Mouse (Mus musculus): ENCODE results near the gene Abcc9. TPM values are rescaled to one million over a fixed set of nuclear protein-coding genes. Genes with fewer than 3 reads are reported as not detected.

Gene Abcc9
- total RNA-seq (2014; fragmentation: Nextera tagmentation) (not detected in 2 replicates), total RNA-seq (2017) (0.12 and 0.27 TPM in 2 replicates), polyA plus RNA-seq (2012) (not detected in 2 replicates)

DNA sequence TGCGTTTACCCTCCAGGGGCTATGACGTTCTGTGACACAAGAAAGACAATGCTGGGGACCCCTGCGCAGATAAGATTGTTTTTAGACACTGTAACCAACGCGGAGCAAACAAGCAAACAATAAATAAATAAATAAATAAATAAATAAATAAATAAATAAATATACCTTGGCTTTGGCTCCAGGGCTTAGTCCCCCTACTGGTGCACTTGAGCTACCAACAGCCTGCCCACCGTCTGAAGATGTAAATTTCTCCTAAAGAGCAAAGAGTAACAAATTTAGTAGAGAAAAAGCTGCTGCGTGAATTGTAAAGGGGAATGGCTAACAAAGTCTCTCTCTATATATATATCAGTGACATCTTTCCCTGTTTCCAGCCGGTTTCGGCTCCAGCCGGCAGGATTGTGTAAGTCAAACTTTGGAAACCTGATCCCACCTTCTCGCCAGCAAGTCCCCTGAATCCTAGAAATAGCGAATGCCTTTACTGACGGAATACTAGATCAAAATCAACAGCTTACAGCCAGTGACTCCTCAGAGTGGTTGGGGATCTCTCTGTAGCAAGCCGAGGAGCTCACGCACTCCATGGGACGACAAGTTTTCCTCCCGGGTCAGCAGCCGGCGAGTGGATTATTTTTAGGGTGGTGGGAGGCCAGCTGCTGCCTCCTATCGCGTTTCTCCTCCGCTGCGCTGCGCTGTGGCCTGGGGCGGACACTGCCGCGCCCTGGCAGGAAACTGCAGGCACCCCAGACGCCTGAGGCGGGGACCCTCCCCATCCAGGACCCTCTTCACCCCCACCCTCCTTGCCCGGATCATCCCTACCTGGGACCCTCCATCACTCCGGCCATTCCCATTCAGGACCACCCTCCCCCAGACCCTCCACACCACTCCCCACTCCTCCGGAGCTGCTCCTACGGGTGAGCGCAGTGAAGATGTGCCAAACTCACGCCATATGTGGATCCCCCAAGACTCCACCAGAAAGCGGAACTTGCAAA lies at the start of gene Abcc9:
Gene Abcc9, minus strand, starts transcription at position 664 of the 986 bp plus-strand sequence.
- DNase-seq (ENCODE audit: low spot score) (no peak), ATAC-seq (ENCODE audit: extremely low read depth, insufficient number of reproducible peaks, low FRiP score, poor library complexity, severe bottlenecking) (no peak)
- H3K9me3 ChIP-seq (replicated peaks), result no peaks in the 10 kb centered on the region
- H3K4me1 ChIP-seq (ENCODE audit: insufficient read depth, low read depth, low read length), result no peaks in the 10 kb centered on the region
- H3K36me3 ChIP-seq (replicated peaks), result no peaks in the 10 kb centered on the region
- no peak for TF ChIP-seq CTCF (IDR thresholded peaks at IDR 0.05; ENCODE audit: low read depth, low read length)
- TF ChIP-seq TAL1 (conservative IDR thresholded peaks at IDR 0.05; ENCODE audit: low read depth, low read length), result no peak
- no peak for TF ChIP-seq GATA2 (IDR thresholded peaks at IDR 0.05; ENCODE audit: borderline replicate concordance, low read depth, low read length)
- peaks cover 3% of the 10 kb centered on the region; the same call in 1 of the 2 replicates for H3K27me3 ChIP-seq (ENCODE audit: insufficient read depth, low read length)
- no peak within 1 kb of the TSS for H3K4me3 ChIP-seq (ENCODE audit: low read depth, low read length)

- ATAC-seq (ENCODE audit: extremely low read depth, insufficient number of reproducible peaks, low FRiP score, poor library complexity, severe bottlenecking), result no peak
- Histone ChIP-seq H3K4me3 (ENCODE audit: low read depth, low read length) (no peak overlapping the region), H3K9me3 (replicated peaks) (no peaks in the 10 kb centered on the region), H3K36me3 (replicated peaks) (no peaks in the 10 kb centered on the region), H3K27me3 (ENCODE audit: insufficient read depth, low read length) (no peaks in the 10 kb centered on the region), H3K4me1 (ENCODE audit: insufficient read depth, low read depth, low read length) (peaks cover 58% of the 10 kb centered on the region)
- DNase-seq (ENCODE audit: low spot score), result no peak
- TF ChIP-seq GATA2 (IDR thresholded peaks at IDR 0.05; ENCODE audit: borderline replicate concordance, low read depth, low read length) (no peak), CTCF (IDR thresholded peaks at IDR 0.05; ENCODE audit: low read depth, low read length) (no peak), POLR2AphosphoS5 (IDR thresholded peaks at IDR 0.05; ENCODE audit: insufficient replicate concordance, low read depth, low read length) (no peak), TAL1 (conservative IDR thresholded peaks at IDR 0.05; ENCODE audit: low read depth, low read length) (no peak), GATA1 (IDR thresholded peaks at IDR 0.05; ENCODE audit: borderline replicate concordance, low read length) (no peak)
Measured at GRCm38 (mm10) chr6:142751365-142751764, 49.2 kb upstream of the Abcc9 start.

GRCm38 (mm10) chr6:142748057-142748708 lies 46.1 kb upstream of the Abcc9 start:
- H3K27me3 ChIP-seq (ENCODE audit: insufficient read depth, low read length), result no peaks in the 10 kb centered on the region
- no peak for DNase-seq (ENCODE audit: low spot score)
- peaks cover 3% of the 10 kb centered on the region for H3K9me3 ChIP-seq (replicated peaks)

DNA sequence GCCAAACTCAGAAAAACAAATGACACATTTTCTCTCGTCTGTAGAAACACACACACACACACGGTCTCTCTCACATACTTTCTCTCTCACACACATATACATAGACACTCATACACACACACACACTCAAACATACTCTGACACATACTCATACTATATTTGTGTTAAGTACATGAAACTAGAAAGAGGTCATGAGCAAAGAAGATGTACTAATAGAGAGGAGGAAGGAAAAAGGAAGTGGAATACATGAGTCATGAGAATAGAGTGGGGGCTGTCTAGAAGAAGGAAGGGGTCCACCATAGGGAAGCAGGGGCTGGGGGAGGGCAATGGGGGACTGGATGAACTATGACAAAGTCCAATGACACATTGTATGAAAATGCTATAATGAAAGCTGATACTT lies 45.0 kb upstream of the Abcc9 start:
- no peak for DNase-seq (ENCODE audit: low spot score)
- H3K4me3 ChIP-seq (ENCODE audit: low read depth, low read length), result no peak overlapping the region
- peaks cover 32% of the 10 kb centered on the region for H3K4me1 ChIP-seq (ENCODE audit: insufficient read depth, low read depth, low read length)
- no peaks in the 10 kb centered on the region for H3K36me3 ChIP-seq (replicated peaks)
- peaks cover 3% of the 10 kb centered on the region for H3K9me3 ChIP-seq (replicated peaks)
- TF ChIP-seq POLR2AphosphoS5 (IDR thresholded peaks at IDR 0.05; ENCODE audit: insufficient replicate concordance, low read depth, low read length), result no peak
- no peak for TF ChIP-seq TAL1 (conservative IDR thresholded peaks at IDR 0.05; ENCODE audit: low read depth, low read length)
- no peak for TF ChIP-seq CTCF (IDR thresholded peaks at IDR 0.05; ENCODE audit: low read depth, low read length)
- TF ChIP-seq GATA2 (IDR thresholded peaks at IDR 0.05; ENCODE audit: borderline replicate concordance, low read depth, low read length), result no peak
- TF ChIP-seq GATA1 (IDR thresholded peaks at IDR 0.05; ENCODE audit: borderline replicate concordance, low read length), result no peak
- no peak for ATAC-seq (ENCODE audit: extremely low read depth, insufficient number of reproducible peaks, low FRiP score, poor library complexity, severe bottlenecking)
- 0 out of 2 replicates have a peak, but pooled peaks cover 1% of the 10 kb centered on the region for H3K27me3 ChIP-seq (ENCODE audit: insufficient read depth, low read length)

More at GRCm38 (mm10) chr6:142748057-142748708, 46.1 kb upstream of the Abcc9 start:
- Histone ChIP-seq H3K4me1 (ENCODE audit: insufficient read depth, low read depth, low read length) (peaks cover 38% of the 10 kb centered on the region), H3K4me3 (ENCODE audit: low read depth, low read length) (no peak overlapping the region), H3K36me3 (replicated peaks) (no peaks in the 10 kb centered on the region)
- no peak for TF ChIP-seq CTCF (IDR thresholded peaks at IDR 0.05; ENCODE audit: low read depth, low read length)
- no peak for TF ChIP-seq POLR2AphosphoS5 (IDR thresholded peaks at IDR 0.05; ENCODE audit: insufficient replicate concordance, low read depth, low read length)
- TF ChIP-seq GATA1 (IDR thresholded peaks at IDR 0.05; ENCODE audit: borderline replicate concordance, low read length), result no peak
- no peak for TF ChIP-seq GATA2 (IDR thresholded peaks at IDR 0.05; ENCODE audit: borderline replicate concordance, low read depth, low read length)
- TF ChIP-seq TAL1 (conservative IDR thresholded peaks at IDR 0.05; ENCODE audit: low read depth, low read length), result no peak
- no peak for ATAC-seq (ENCODE audit: extremely low read depth, insufficient number of reproducible peaks, low FRiP score, poor library complexity, severe bottlenecking)

DNA sequence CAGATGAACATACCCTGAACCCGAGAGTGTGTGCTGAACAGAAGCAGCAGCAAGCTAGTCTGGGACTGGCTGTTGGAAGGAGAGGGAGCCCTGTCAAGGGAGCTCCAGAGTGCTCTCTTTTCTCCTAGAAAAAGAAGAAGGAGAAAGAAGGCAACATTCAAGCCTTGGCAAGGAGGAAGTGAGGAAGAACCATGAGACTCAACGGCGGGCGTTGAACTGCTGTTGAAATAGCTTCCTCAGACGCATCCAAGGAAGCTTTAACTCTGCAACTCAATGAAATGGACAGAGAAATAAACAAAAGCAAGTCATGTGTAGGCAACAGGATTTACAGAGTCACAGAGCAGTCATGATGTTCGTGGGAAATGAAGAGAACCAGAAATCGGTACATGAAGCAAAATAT lies 44.6 kb upstream of the Abcc9 start:
- ATAC-seq (ENCODE audit: extremely low read depth, insufficient number of reproducible peaks, low FRiP score, poor library complexity, severe bottlenecking), result no peak
- no peaks in the 10 kb centered on the region for H3K36me3 ChIP-seq (replicated peaks)
- peaks cover 30% of the 10 kb centered on the region for H3K4me1 ChIP-seq (ENCODE audit: insufficient read depth, low read depth, low read length)
- TF ChIP-seq CTCF (IDR thresholded peaks at IDR 0.05; ENCODE audit: low read depth, low read length) (no peak), TAL1 (conservative IDR thresholded peaks at IDR 0.05; ENCODE audit: low read depth, low read length) (no peak), GATA1 (IDR thresholded peaks at IDR 0.05; ENCODE audit: borderline replicate concordance, low read length) (no peak), POLR2AphosphoS5 (IDR thresholded peaks at IDR 0.05; ENCODE audit: insufficient replicate concordance, low read depth, low read length) (no peak), GATA2 (IDR thresholded peaks at IDR 0.05; ENCODE audit: borderline replicate concordance, low read depth, low read length) (no peak)
- H3K27me3 ChIP-seq (ENCODE audit: insufficient read depth, low read length), result 0 out of 2 replicates have a peak, but pooled peaks cover 5% of the 10 kb centered on the region
- H3K4me3 ChIP-seq (ENCODE audit: low read depth, low read length), result no peak overlapping the region
- DNase-seq (ENCODE audit: low spot score), result no peak
- peaks cover 3% of the 10 kb centered on the region for H3K9me3 ChIP-seq (replicated peaks)

- Histone ChIP-seq H3K4me3 (ENCODE audit: low read depth, low read length) (no peak overlapping the region), H3K9me3 (replicated peaks) (peaks cover 3% of the 10 kb centered on the region), H3K4me1 (ENCODE audit: insufficient read depth, low read depth, low read length) (peaks cover 25% of the 10 kb centered on the region), H3K36me3 (replicated peaks) (no peaks in the 10 kb centered on the region), H3K27me3 (ENCODE audit: insufficient read depth, low read length) (peaks cover 6% of the 10 kb centered on the region; the same call in 1 of the 2 replicates)
- DNase-seq (ENCODE audit: low spot score), result no peak
- TF ChIP-seq CTCF (IDR thresholded peaks at IDR 0.05; ENCODE audit: low read depth, low read length), result no peak
- no peak for TF ChIP-seq TAL1 (conservative IDR thresholded peaks at IDR 0.05; ENCODE audit: low read depth, low read length)
- no peak for TF ChIP-seq GATA2 (IDR thresholded peaks at IDR 0.05; ENCODE audit: borderline replicate concordance, low read depth, low read length)
- no peak for TF ChIP-seq GATA1 (IDR thresholded peaks at IDR 0.05; ENCODE audit: borderline replicate concordance, low read length)
- TF ChIP-seq POLR2AphosphoS5 (IDR thresholded peaks at IDR 0.05; ENCODE audit: insufficient replicate concordance, low read depth, low read length), result no peak
- no peak for ATAC-seq (ENCODE audit: extremely low read depth, insufficient number of reproducible peaks, low FRiP score, poor library complexity, severe bottlenecking)
Measured at GRCm38 (mm10) chr6:142745484-142745883, 43.4 kb upstream of the Abcc9 start.

Measured in G1E (cell line).